Mouse (Mus musculus) liver, embryonic 11.5 days (tissue): ENCODE data around the gene Krcc1. TPM values are rescaled to one million over a fixed set of nuclear protein-coding genes. Genes with fewer than 3 reads are reported as not detected.
A peak's percentile ranks its signal among the peaks of the same experiment; 100 is the strongest.
"Not testable (repeated sequence)": the region's sequence is repeated elsewhere in the genome, so short reads cannot be mapped to it uniquely, and the experiment has no call there.

Experiments used
- ATAC-seq: fragments of 200-750 bp; cut with Nextera tagmentation; replicated peaks from 2 replicates; pipeline ENCODE4 v1.8.0; 2017; ENCODE audit warnings: moderate number of reproducible peaks, mild to moderate bottlenecking, moderate TSS enrichment, moderate library complexity; ENCODE audit not compliant: low FRiP score
- DNase-seq: peaks from one replicate; pipeline ENCODE4 v3.0.0-alpha.2; 2017; ENCODE audit warnings: low spot score
- H3K27ac ChIP-seq: fragments of 300-500 bp; sonication (generic); 2 replicates; pipeline ENCODE4 v1.5.1; 2014; ENCODE audit warnings: mild to moderate bottlenecking, low read depth, low read length, control low read depth
- H3K27me3 ChIP-seq: fragments of 300-500 bp; sonication (generic); replicated peaks from 2 replicates; pipeline ENCODE4 v1.6.1; 2014; ENCODE audit warnings: low read length, mixed read lengths; ENCODE audit not compliant: control insufficient read depth, insufficient read depth
- H3K36me3 ChIP-seq: fragments of 300-500 bp; sonication (generic); 2 replicates; pipeline ENCODE4 v1.6.1; 2014; ENCODE audit warnings: mild to moderate bottlenecking, low read length, moderate library complexity, mixed read lengths; ENCODE audit not compliant: control insufficient read depth, insufficient read depth
- H3K4me1 ChIP-seq: fragments of 300-500 bp; sonication (generic); replicated peaks from 2 replicates; pipeline ENCODE4 v1.6.1; 2014; ENCODE audit warnings: low read length, mixed read lengths; ENCODE audit not compliant: control insufficient read depth, insufficient read depth
- H3K4me2 ChIP-seq: fragments of 300-500 bp; sonication (generic); 2 replicates; pipeline ENCODE4 v1.6.1; 2014; ENCODE audit warnings: mild to moderate bottlenecking, control low read depth, moderate library complexity
- H3K4me3 ChIP-seq: fragments of 300-500 bp; sonication (generic); 2 replicates; pipeline ENCODE4 v1.5.1; 2014; ENCODE audit warnings: low read depth, low read length, control low read depth
- H3K9ac ChIP-seq: fragments of 300-500 bp; sonication (generic); 2 replicates; pipeline ENCODE4 v1.6.1; 2014; ENCODE audit warnings: low read depth, low read length, control low read depth
- H3K9me3 ChIP-seq: fragments of 300-500 bp; sonication (generic); 2 replicates; pipeline ENCODE4 v1.6.1; 2016; ENCODE audit warnings: low read length, inconsistent platforms, mixed read lengths; ENCODE audit not compliant: control insufficient read depth
- WGBS: fragments of 180-500 bp; shearing (Covaris S2); extraction: QIAGEN DNeasy Blood & Tissue Kit; methylation state at CpG from one replicate; pipeline ENCODE4 v1.1.7; 2014; 5-methylcytosine and 5-hydroxymethylcytosine counted together
- polyA plus RNA-seq: library from polyadenylated mRNA; unstranded; fragments of >200 nt; fragmentation: Nextera tagmentation; extraction: Ambion mirVana; gene quantifications from 2 replicates; pipeline ENCODE4 v1.2.1, GENCODE M21; 2014

Krcc1 gene
- polyA plus RNA-seq, 1 experiment from 2014 or later: 40.3 TPM

DNA sequence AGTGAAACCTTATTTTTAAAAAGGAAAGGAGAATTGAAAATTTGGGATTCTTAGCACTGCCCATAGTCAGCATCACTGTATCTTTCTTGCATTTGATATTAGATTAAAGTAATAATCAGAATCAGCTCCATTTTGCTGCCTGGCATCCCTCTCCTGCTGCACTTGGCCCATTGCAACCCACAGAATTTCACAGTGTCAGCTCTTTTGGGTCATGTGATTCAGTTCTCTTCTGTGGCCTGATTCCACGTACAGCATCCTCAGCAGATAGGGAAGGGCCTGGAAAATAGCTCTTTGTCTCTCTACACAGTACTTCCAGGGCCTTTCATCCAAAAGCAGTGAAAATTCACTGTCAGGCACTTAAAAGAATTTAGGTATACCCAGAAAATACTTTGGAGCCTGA is 14.1 kb upstream of the Krcc1 start:
- Histone ChIP-seq H3K27ac (no peak overlapping the region), H3K9me3 (no peaks in the 10 kb centered on the region), H3K4me1 (peaks cover 13% of the 10 kb centered on the region), H3K27me3 (no peaks in the 10 kb centered on the region), H3K4me3 (no peak overlapping the region), H3K9ac (no peak overlapping the region), H3K36me3 (no peaks in the 10 kb centered on the region), H3K4me2 (no peak overlapping the region)
- ATAC-seq: no peak
- no peak for DNase-seq
- WGBS: 62% methylated on average over 1 of the region's 1 CpGs

DNA sequence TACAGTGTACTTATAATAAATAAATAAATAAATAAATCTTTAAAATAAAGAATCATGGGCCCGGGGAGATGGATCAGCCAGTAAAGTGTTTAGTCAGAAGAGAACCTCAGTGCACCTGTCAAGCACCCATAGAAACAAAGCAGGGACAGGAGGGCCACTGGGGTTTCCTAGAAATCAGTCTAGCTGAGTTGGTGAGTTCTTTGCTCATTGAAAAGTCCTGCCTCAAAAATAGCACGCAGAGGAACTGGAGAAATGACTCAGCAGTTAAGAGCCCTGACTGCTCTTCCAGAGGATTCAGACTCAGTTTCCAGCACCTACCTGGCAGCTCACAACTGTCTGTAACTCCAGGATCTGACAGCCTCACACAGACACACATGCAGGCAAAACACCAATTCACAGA is 12.9 kb upstream of the Krcc1 start:
- ATAC-seq (no peak), DNase-seq (no peak)
- Histone ChIP-seq H3K4me2 (no peak overlapping the region), H3K27ac (no peak overlapping the region), H3K4me1 (peaks cover 13% of the 10 kb centered on the region), H3K9ac (no peak overlapping the region), H3K27me3 (no peaks in the 10 kb centered on the region), H3K4me3 (no peak overlapping the region), H3K36me3 (no peaks in the 10 kb centered on the region), H3K9me3 (no peaks in the 10 kb centered on the region)
- WGBS: 54% methylated on average over 2 of the region's 2 CpGs

DNA sequence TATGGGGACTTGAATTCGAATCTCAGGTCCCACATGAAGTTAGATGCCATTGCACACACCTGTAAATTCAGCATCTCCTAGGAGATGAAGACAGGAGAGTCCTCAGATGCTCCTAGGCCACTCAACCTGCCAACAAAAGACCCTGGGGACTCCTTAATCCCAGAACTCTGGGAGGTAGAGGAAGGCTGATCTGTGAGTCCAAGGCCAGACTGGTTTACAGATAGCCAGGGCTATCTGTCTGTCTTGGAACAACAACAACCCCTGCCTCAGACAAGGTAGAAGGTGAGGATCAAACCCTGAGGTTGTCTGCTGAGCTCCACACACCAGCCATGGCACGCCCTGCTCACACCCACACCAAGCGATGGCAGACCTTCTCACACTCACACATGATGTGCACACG is 12.3 kb upstream of the Krcc1 start:
- no peak overlapping the region for H3K9ac ChIP-seq
- H3K4me1 ChIP-seq: peaks cover 13% of the 10 kb centered on the region
- no peak overlapping the region for H3K4me2 ChIP-seq
- H3K27me3 ChIP-seq: no peaks in the 10 kb centered on the region
- 78% methylated on average over 4 of the region's 4 CpGs for WGBS
- H3K36me3 ChIP-seq: no peaks in the 10 kb centered on the region
- no peak overlapping the region for H3K4me3 ChIP-seq
- H3K27ac ChIP-seq: no peak overlapping the region
- no peaks in the 10 kb centered on the region for H3K9me3 ChIP-seq
- DNase-seq (no peak), ATAC-seq (no peak)

DNA sequence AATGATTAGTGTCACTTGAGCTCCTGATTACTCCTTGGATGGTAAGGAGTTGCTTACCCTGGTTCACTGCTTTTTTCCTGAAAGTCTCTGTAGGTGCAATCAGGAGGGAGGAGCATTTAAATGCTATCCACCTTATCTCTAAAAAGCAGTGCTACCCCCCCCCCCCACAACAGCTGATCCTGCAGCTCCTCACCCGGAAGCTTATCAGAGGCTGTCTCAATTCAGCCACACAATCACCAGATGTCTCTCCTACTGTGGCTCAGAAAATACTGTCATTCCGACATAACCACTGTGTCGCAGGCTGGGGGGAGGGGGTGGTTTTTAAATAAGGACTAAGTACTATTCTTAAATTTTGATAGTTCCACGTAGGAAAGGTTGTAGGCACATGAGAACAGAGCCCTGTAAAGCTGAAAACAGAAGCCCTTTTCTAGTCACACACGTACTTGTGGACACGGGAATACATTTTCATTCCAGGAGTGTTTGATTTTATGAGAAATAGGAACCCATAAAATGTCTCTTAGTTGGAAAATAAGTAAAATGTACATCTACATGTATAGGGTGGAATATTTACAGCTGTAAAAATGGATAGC is 11.3 kb upstream of the Krcc1 start:
- peak overlapping the region; percentile 44 for H3K4me2 ChIP-seq
- peak; percentile 88 for ATAC-seq
- 19% methylated on average over 6 of the region's 6 CpGs for WGBS
- no peaks in the 10 kb centered on the region for H3K36me3 ChIP-seq
- DNase-seq: peak; percentile 46
- H3K27me3 ChIP-seq: no peaks in the 10 kb centered on the region
- no peaks in the 10 kb centered on the region for H3K9me3 ChIP-seq
- H3K4me1 ChIP-seq: peaks cover 13% of the 10 kb centered on the region
- H3K27ac ChIP-seq: no peak overlapping the region
- no peak overlapping the region for H3K9ac ChIP-seq
- no peak overlapping the region for H3K4me3 ChIP-seq

DNA sequence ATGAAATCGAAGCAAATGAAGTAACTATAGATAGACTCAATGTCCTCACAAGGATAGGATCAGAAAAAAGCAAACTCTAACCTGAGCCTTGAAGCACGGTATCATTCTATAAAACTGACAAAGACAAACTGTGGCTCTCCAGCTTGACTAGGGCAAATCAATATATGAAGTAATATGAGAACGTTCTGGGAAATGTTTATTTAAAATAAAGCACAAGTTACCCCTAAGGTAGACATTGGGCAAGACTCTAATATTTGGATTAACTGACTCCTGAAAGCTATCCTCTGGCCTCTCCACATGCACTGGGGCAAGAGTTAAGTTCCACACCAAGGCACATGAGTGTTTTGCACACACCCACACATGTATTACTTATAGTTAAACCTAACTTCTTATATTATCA is 10.4 kb upstream of the Krcc1 start:
- H3K27ac ChIP-seq: no peak overlapping the region
- ATAC-seq (no peak), DNase-seq (no peak)
- H3K27me3 ChIP-seq: no peaks in the 10 kb centered on the region
- no peaks in the 10 kb centered on the region for H3K36me3 ChIP-seq
- H3K4me1 ChIP-seq: peaks cover 13% of the 10 kb centered on the region
- no peak overlapping the region for H3K9ac ChIP-seq
- H3K9me3 ChIP-seq: no peaks in the 10 kb centered on the region
- H3K4me3 ChIP-seq: no peak overlapping the region
- 75% methylated on average over 3 of the region's 3 CpGs for WGBS
- no peak overlapping the region for H3K4me2 ChIP-seq

DNA sequence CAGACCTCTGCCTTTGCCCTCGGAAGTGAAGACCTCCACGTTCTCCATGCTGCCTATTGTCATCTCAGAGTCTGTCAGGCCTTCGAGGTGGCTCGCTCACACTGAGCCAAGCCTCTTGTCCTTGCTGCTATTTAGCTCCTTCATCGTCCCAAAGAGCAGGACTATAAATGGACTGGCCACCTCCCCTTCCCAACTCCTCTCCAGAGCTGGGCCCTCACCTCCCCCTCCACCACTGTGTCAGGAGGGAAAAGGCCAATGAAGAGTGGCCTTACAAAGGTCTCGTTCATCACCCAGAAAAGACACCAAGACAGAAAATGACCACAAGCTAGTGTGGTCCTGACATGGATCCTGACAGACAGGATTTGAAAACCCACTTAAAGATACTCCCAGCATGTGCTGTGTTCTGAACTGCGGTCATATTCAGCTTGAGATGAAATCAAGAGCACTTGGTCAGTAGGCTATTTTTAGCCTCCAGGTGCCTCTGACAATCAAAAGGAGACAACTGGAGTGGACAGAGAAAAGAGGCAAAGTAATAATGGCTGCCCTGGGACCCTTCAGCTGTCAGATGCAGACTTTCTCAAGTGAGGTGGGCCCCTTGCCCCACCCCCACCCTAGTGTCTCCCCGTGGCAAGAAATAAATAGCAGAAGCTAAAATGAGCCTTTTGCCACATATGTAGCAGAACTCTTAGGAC is 9.2 kb upstream of the Krcc1 start:
- Histone ChIP-seq H3K4me1 (peaks cover 13% of the 10 kb centered on the region), H3K4me3 (no peak overlapping the region), H3K9ac (no peak overlapping the region), H3K27me3 (no peaks in the 10 kb centered on the region), H3K9me3 (no peaks in the 10 kb centered on the region), H3K27ac (no peak overlapping the region), H3K4me2 (no peak overlapping the region), H3K36me3 (no peaks in the 10 kb centered on the region)
- DNase-seq (no peak), ATAC-seq (no peak)
- 66% methylated on average over 8 of the region's 8 CpGs for WGBS

DNA sequence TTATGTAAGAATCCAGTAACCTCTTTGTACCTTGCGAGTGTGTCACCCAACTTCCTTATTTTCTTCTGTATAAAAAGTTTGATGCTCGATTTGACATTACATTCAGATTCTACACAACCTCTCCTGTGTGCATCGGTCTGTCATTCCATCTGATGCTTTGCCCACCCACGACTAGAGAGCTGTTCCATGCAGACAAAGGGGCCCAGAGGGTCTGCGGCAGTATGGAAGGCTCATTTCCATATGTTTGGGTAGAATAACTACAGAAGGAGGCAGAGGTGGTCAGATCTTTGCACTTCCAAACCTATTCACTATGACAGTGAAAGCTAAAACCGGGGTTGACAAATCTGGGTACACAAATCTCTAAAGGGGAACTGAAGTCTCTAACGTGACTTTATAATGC is 3.9 kb upstream of the Krcc1 start:
- H3K4me3 ChIP-seq, ATAC-seq, DNase-seq, H3K36me3 ChIP-seq, H3K27me3 ChIP-seq, H3K27ac ChIP-seq, H3K4me2 ChIP-seq, H3K9ac ChIP-seq, H3K4me1 ChIP-seq, H3K9me3 ChIP-seq: not testable (repeated sequence)
- 79% methylated on average over 7 of the region's 7 CpGs for WGBS

DNA sequence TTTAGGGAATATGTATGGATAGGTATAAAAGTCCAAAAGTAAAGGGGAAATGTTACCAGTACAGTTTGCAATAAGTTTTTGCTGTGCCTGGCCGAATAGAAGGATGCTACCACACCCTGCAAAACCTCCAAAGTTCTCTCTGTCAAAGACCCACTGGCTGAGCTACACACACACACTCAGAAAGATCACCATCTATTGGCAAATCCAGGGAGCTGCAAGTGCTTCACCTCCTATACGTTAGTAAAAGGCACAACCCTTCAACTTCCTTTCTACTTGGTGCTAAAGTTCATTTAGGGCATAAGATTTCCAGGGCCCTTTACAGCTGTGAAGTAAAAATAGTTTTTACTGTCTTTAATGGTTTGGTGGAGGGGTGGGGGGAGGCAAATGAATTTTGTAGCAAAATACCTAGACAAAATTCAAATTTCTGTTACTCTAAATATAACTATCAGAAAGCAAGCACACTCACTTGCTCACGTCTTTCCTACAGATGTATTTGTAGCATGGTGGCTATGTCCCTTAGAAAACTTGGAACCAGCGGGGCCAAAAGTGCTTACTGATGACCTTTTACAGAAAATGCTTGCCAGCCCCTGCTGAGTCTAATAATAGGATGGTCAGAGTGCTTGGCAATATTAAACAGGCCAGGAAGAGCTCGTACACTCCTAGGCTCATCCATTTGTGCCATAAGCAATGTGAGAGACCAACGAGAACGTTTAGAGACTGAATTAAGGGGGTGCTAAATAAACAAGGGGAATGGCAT is 2.4 kb upstream of the Krcc1 start:
- no peaks in the 10 kb centered on the region for H3K27me3 ChIP-seq
- no peaks in the 10 kb centered on the region for H3K9me3 ChIP-seq
- DNase-seq (no peak), ATAC-seq (no peak)
- H3K4me1 ChIP-seq: peaks cover 10% of the 10 kb centered on the region
- no peak overlapping the region for H3K9ac ChIP-seq
- H3K27ac ChIP-seq: no peak overlapping the region
- no peak overlapping the region for H3K4me3 ChIP-seq
- no peaks in the 10 kb centered on the region for H3K36me3 ChIP-seq
- no peak overlapping the region for H3K4me2 ChIP-seq
- 62% methylated on average over 7 of the region's 7 CpGs for WGBS

DNA sequence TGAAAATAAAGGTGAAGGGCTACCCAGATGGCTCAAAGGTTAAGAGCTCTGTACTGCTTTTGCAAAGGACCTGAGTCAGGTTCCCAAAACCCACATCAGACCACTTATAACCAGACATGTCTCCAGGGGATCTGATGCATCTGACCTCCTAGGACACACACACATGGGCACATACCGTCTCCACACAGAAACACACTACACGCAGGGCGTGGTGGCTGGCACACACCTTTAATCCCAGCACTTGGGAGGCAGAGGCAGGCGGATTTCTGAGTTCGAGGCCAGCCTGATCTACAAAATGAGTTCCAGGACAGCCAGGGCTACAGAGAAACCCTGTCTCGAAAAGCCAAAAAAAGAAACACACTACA is 1.8 kb upstream of the Krcc1 start:
- H3K27ac ChIP-seq, ATAC-seq, H3K4me2 ChIP-seq, DNase-seq, H3K36me3 ChIP-seq, H3K4me1 ChIP-seq, H3K4me3 ChIP-seq, H3K27me3 ChIP-seq, H3K9ac ChIP-seq, H3K9me3 ChIP-seq: not testable (repeated sequence)
- 78% methylated on average over 6 of the region's 6 CpGs for WGBS
